Mouse (Mus musculus): ENCODE results near the gene Islr.

Islr gene

DNA sequence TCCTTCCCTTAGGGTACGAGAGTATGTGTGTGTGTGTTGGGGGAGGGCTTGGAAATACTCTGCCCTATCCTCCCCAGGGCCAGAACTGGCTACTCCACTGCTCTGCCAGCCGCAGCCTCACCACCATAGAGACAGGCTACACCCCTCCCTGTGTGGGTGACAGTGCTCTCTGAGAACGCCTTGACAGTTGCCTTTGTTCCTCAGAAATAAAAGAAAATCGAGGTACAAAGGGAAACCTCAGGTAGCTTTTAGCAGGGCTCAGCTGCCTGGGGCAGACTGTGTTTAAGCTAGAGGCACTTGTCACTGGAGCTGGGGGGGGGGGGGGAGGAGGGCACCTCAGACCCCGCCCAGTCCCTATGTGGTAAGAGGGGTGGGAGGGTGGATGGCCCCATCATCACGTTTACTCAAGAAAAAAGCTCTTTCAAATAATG is 91.8 kb downstream of the Islr start:
- no peak for DNase-seq (ENCODE audit: low read depth)

DNA sequence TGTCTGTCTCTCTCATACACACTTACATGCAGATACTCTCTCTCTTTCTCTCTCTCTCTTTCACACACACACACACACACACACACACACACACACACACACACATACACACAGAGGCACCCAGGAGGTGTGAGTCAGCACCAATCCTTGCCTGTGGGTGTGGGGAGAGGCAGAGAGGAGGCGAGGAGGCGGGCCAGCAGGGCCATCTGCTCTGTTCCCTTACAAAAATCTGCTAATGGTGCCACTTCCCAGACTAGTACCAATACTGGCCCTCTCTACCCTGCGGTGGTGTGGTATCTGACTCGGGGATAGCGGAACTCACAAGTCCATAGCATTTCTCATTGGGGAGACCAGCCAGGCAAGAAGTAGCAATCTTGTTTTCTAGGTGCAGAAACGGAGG is 92.7 kb downstream of the Islr start:
- DNase-seq (ENCODE audit: low read depth): no peak

DNA sequence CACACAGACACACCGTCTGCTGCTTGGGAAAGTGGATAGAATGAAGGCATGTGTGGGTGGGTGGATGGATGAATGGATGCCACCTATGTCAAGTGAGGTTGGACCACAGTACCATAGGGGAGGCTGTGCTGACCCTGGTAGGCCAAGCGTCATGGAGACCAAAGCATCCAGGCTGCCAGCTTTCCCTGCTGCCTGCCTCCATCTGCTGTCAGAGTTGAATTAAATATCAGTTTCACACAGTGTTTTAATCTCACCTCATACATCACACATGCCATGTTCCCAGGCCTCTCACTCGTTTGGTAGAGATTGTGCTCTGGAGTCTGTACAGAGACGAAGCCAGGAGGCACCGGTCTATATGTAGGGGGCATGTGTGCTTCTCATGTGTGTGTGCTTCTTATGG is 93.3 kb downstream of the Islr start:
- no peak for DNase-seq (ENCODE audit: low read depth)

DNA sequence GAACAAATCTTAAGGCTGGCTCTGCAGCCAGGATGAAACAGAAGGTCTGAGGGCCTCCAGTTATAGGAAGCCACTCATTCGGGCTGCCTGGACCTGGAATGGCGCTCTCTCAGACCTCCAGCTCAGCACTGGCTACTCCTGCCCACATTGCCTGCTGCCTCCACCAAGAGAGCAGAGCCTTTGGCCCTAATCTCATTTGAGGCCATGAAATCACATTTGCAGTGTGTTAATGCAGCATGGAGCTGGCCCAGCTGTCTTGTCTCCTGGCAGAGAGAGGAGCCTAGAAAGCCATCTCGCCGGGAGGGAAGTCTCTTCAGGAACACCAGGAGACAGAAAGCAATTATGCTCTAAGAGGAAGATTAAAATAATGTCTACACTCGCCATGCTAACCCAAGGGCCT is 96.6 kb downstream of the Islr start:
- no peak for DNase-seq (ENCODE audit: low read depth)

Data from 416B (cell line).